In genomic region chr9:98032573-98033272, GRCm38 (mm10) we compare ENCODE assay signal across 7 mouse cellular contexts. TPM values are rescaled to one million over a fixed set of nuclear protein-coding genes. Genes with fewer than 3 reads are reported as not detected.
DNase-seq lines count a peak whose midpoint lies in the region; ATAC-seq lines count a peak whose summit lies in the region.

Gene Clstn2, minus strand, starts transcription at chr9:98033181.

- no peak within 1 kb of the TSS for H3K27ac ChIP-seq in intestine, embryonic 15.5 days

- peak; percentile 92 for ATAC-seq in intestine, embryonic 15.5 days

- peak within 1 kb of the TSS; percentile 98 for H3K4me2 ChIP-seq in intestine, embryonic 15.5 days (replicated peaks)

- no peaks in the 10 kb centered on the region for H3K36me3 ChIP-seq in intestine, embryonic 15.5 days

- under 1% methylated on average over 73 of the region's 73 CpGs for WGBS in intestine, embryonic 15.5 days

- H3K9ac ChIP-seq in intestine, embryonic 15.5 days: peak within 1 kb of the TSS; percentile 44

- no peaks in the 10 kb centered on the region for H3K9me3 ChIP-seq in intestine, embryonic 15.5 days

- H3K4me3 ChIP-seq in intestine, embryonic 15.5 days (replicated peaks): peak within 1 kb of the TSS; percentile 61

- intact Hi-C loops in left cerebral cortex, postnatal 14 days (cut with DNase I): loop anchor here (5.0 to 10.0 kb wide), 3 partner anchors 212 to 738 kb away; no protein-coding TSS in a partner anchor

- H3K27me3 ChIP-seq in intestine, embryonic 15.5 days (replicated peaks): peaks cover 29% of the 10 kb centered on the region

- DNase-seq in adrenal gland, postnatal 10 days: peak; percentile 79
- peak; percentile 83 to 90 for DNase-seq in cerebellum, postnatal 25 days
- DNase-seq in frontal cortex, postnatal 25 days (ENCODE audit: low spot score in 2 of 2): peak; percentile 54 to 59
- peak; percentile 61 to 72 for DNase-seq in left cerebral cortex, postnatal 14 days (ENCODE audit: low spot score in 2 of 2)
- peak; percentile 88 for DNase-seq in mesoderm, embryonic 11.5 days (ENCODE audit: low read depth, low spot score)
- DNase-seq in right cerebral cortex, postnatal 4 days: peak; percentile 67

- H3K4me1 ChIP-seq in intestine, embryonic 15.5 days (replicated peaks): peaks cover 10% of the 10 kb centered on the region

RNA-seq across cellular contexts. Expression of gene Clstn2, which starts in this region (rescaled TPM):
- 1 to 10 TPM; 3.4 to 3.8 TPM for total RNA-seq in adrenal gland, postnatal 10 days (2021)
- polyA plus RNA-seq in intestine, embryonic 15.5 days (2015; fragmentation: Nextera tagmentation; extraction: Ambion mirVana): 0.45 and 0.74 TPM in 2 replicates
- 10 to 100 TPM; 92.1 to 97.0 TPM for total RNA-seq in left cerebral cortex, postnatal 14 days (2021)

Comparison
In these comparisons a context has a peak if more than half of its experiments do, and no peak if none do; other contexts are left out.
1. RNA of gene Clstn2 (total RNA-seq): 92.1 to 97.0 TPM in left cerebral cortex, postnatal 14 days; 3.4 to 3.8 TPM in adrenal gland, postnatal 10 days; every median in the first group is over 10 times any median in the second.
2. Peak in ATAC-seq, H3K4me3 ChIP-seq, H3K9ac ChIP-seq and H3K4me2 ChIP-seq in intestine, embryonic 15.5 days; RNA of the gene not detected or under 1 TPM.
3. Peak in every context shown above with its lines, with median percentiles within 50 percentile points of each other: DNase-seq.